Mouse (Mus musculus) embryonic facial prominence, embryonic 10.5 days (tissue): ENCODE results near the gene Zfp60. TPM values are rescaled to one million over a fixed set of nuclear protein-coding genes. Genes with fewer than 3 reads are reported as not detected.
A peak's percentile ranks its signal among the peaks of the same experiment; 100 is the strongest.
"Not testable (repeated sequence)": the region's sequence is repeated elsewhere in the genome, so short reads cannot be mapped to it uniquely, and the experiment has no call there.

ENCODE experiments used
- DNase-seq: peaks from one replicate; pipeline ENCODE4 v3.0.0-alpha.2; 2017; ENCODE audit warnings: low spot score
- H3K27ac ChIP-seq: fragments of 300-500 bp; sonication (generic); replicated peaks from 2 replicates; pipeline ENCODE4 v1.5.1; 2016; ENCODE audit warnings: mild to moderate bottlenecking
- H3K27me3 ChIP-seq: fragments of 300-500 bp; sonication (generic); replicated peaks from 2 replicates; pipeline ENCODE4 v1.6.1; 2016; ENCODE audit warnings: low read depth, mild to moderate bottlenecking; ENCODE audit not compliant: poor library complexity, severe bottlenecking
- H3K36me3 ChIP-seq: fragments of 300-500 bp; sonication (generic); replicated peaks from 2 replicates; pipeline ENCODE4 v1.6.1; 2016; ENCODE audit warnings: mild to moderate bottlenecking, moderate library complexity
- H3K4me1 ChIP-seq: fragments of 300-500 bp; sonication (generic); 2 replicates; pipeline ENCODE4 v1.6.1; 2016
- H3K4me3 ChIP-seq: fragments of 300-500 bp; sonication (generic); 2 replicates; pipeline ENCODE4 v1.5.1; 2016; ENCODE audit warnings: mild to moderate bottlenecking, moderate library complexity
- H3K9me3 ChIP-seq: fragments of 300-500 bp; sonication (generic); 2 replicates; pipeline ENCODE4 v1.6.1; 2016; ENCODE audit warnings: mild to moderate bottlenecking
- WGBS: fragments of 180-500 bp; shearing (Covaris S2); methylation state at CpG from one replicate; pipeline ENCODE4 v1.1.7; 2016; 5-methylcytosine and 5-hydroxymethylcytosine counted together
- polyA plus RNA-seq: library from polyadenylated mRNA; unstranded; fragments of >200 nt; fragmentation: Nextera tagmentation; extraction: Ambion mirVana; gene quantifications from 2 replicates; pipeline ENCODE4 v1.2.1, GENCODE M21; 2016

The Zfp60 gene
- polyA plus RNA-seq, 1 experiment from 2014 or later, result 57.1 TPM

GRCm38 (mm10) chr7:27725566-27726538 lies 5.3 kb upstream of the Zfp60 start:
- 44% methylated on average over 12 of the region's 12 CpGs for WGBS
- Histone ChIP-seq H3K36me3 (no peaks in the 10 kb centered on the region), H3K9me3 (no peaks in the 10 kb centered on the region), H3K27me3 (no peaks in the 10 kb centered on the region), H3K4me1 (0 out of 2 replicates have a peak, but pooled peaks cover 5% of the 10 kb centered on the region), H3K27ac (peak overlapping the region; percentile 30; the same call in 1 of the 2 replicates), H3K4me3 (no peak overlapping the region)
- DNase-seq, result peak; percentile 53

GRCm38 (mm10) chr7:27727471-27727870 lies 3.7 kb upstream of the Zfp60 start:
- no peak overlapping the region for H3K27ac ChIP-seq
- 63% methylated on average over 2 of the region's 2 CpGs for WGBS

GRCm38 (mm10) chr7:27731946-27732345 lies 757 bp downstream of the Zfp60 start:
- Histone ChIP-seq H3K4me3 (peak overlapping the region; percentile 77), H3K4me1 (peaks cover 28% of the 10 kb centered on the region), H3K36me3 (peaks cover 24% of the 10 kb centered on the region), H3K27me3 (no peaks in the 10 kb centered on the region), H3K27ac (peak overlapping the region; percentile 97), H3K9me3 (no peaks in the 10 kb centered on the region)
- DNase-seq, result peak; percentile 23
- WGBS, result 5% methylated on average over 12 of the region's 12 CpGs

More at GRCm38 (mm10) chr7:27727471-27727870, 3.7 kb upstream of the Zfp60 start:
- no peaks in the 10 kb centered on the region for H3K9me3 ChIP-seq
- no peak overlapping the region for H3K4me3 ChIP-seq
- H3K36me3 ChIP-seq, result no peaks in the 10 kb centered on the region
- no peaks in the 10 kb centered on the region for H3K27me3 ChIP-seq
- no peak for DNase-seq
- peaks cover 12% of the 10 kb centered on the region for H3K4me1 ChIP-seq

- H3K9me3 ChIP-seq, result no peaks in the 10 kb centered on the region
- 80% methylated on average over 6 of the region's 6 CpGs for WGBS
- peaks cover 29% of the 10 kb centered on the region for H3K36me3 ChIP-seq
- H3K4me3 ChIP-seq, result peak overlapping the region; percentile 77
- H3K4me1 ChIP-seq, result peaks cover 24% of the 10 kb centered on the region
- H3K27me3 ChIP-seq, result no peaks in the 10 kb centered on the region
- H3K27ac ChIP-seq, result peak overlapping the region; percentile 97
- DNase-seq, result no peak
Measured at GRCm38 (mm10) chr7:27732508-27732907, 1.3 kb downstream of the Zfp60 start.

- 62% methylated on average over 5 of the region's 5 CpGs for WGBS
- Histone ChIP-seq H3K9me3 (no peaks in the 10 kb centered on the region), H3K4me1 (peaks cover 24% of the 10 kb centered on the region), H3K27ac (0 out of 2 replicates have a peak overlapping the region, but pooled peaks have one; percentile 30), H3K27me3 (no peaks in the 10 kb centered on the region), H3K36me3 (peaks cover 56% of the 10 kb centered on the region), H3K4me3 (no peak overlapping the region)
- DNase-seq, result no peak
Measured at GRCm38 (mm10) chr7:27735457-27735856, 4.3 kb downstream of the Zfp60 start.

- Histone ChIP-seq H3K4me3 (no peak overlapping the region), H3K27ac (peak overlapping the region; percentile 61), H3K27me3 (no peaks in the 10 kb centered on the region), H3K9me3 (peaks cover under 1% of the 10 kb centered on the region; the same call in 1 of the 2 replicates), H3K36me3 (peaks cover 27% of the 10 kb centered on the region), H3K4me1 (peaks cover 9% of the 10 kb centered on the region; the same call in 1 of the 2 replicates)
- 35% methylated on average over 5 of the region's 5 CpGs for WGBS
- no peak for DNase-seq
Measured at GRCm38 (mm10) chr7:27756351-27757047, 25.3 kb downstream of the Zfp60 start.

GRCm38 (mm10) chr7:27757048-27757375 lies 25.8 kb downstream of the Zfp60 start:
- Histone ChIP-seq H3K27ac (peak overlapping the region; percentile 61), H3K27me3 (no peaks in the 10 kb centered on the region), H3K4me1 (peaks cover 9% of the 10 kb centered on the region; the same call in 1 of the 2 replicates), H3K36me3 (peaks cover 22% of the 10 kb centered on the region), H3K4me3 (no peak overlapping the region), H3K9me3 (no peaks in the 10 kb centered on the region)
- 43% methylated on average over 3 of the region's 3 CpGs for WGBS
- no peak for DNase-seq

GRCm38 (mm10) chr7:27765176-27765886 lies 34.1 kb downstream of the Zfp60 start:
- peaks cover 3% of the 10 kb centered on the region for H3K4me1 ChIP-seq
- H3K36me3 ChIP-seq, result no peaks in the 10 kb centered on the region
- H3K4me3 ChIP-seq, result peak overlapping the region; percentile 51
- no peaks in the 10 kb centered on the region; the same call in 1 of the 2 replicates for H3K27me3 ChIP-seq
- WGBS, result 10% methylated on average over 17 of the region's 17 CpGs
- H3K9me3 ChIP-seq, result no peaks in the 10 kb centered on the region
- peak overlapping the region; percentile 40; the same call in 1 of the 2 replicates for H3K27ac ChIP-seq
- DNase-seq, result peak; percentile 52

GRCm38 (mm10) chr7:27789306-27789705 lies 58.1 kb downstream of the Zfp60 start:
- H3K4me3 ChIP-seq, result no peak overlapping the region
- no peak overlapping the region for H3K27ac ChIP-seq
- H3K36me3 ChIP-seq, result no peaks in the 10 kb centered on the region
- 87% methylated on average over 5 of the region's 5 CpGs for WGBS
- DNase-seq, result no peak
- H3K9me3 ChIP-seq, result peaks cover 33% of the 10 kb centered on the region
- no peaks in the 10 kb centered on the region for H3K4me1 ChIP-seq
- H3K27me3 ChIP-seq, result no peaks in the 10 kb centered on the region

- H3K36me3 ChIP-seq, DNase-seq, H3K27ac ChIP-seq, H3K4me3 ChIP-seq, H3K27me3 ChIP-seq: not testable (repeated sequence)
- Histone ChIP-seq H3K4me1 (peaks cover 13% of the 10 kb centered on the region), H3K9me3 (peaks cover 12% of the 10 kb centered on the region; the same call in 1 of the 2 replicates)
- WGBS, result 72% methylated on average over 3 of the region's 3 CpGs
Measured at GRCm38 (mm10) chr7:27793865-27794264, 62.7 kb downstream of the Zfp60 start.

GRCm38 (mm10) chr7:27794566-27794965 lies 63.4 kb downstream of the Zfp60 start:
- no peak overlapping the region for H3K27ac ChIP-seq
- no peak overlapping the region for H3K4me3 ChIP-seq
- H3K27me3 ChIP-seq, result no peaks in the 10 kb centered on the region
- peaks cover 10% of the 10 kb centered on the region; the same call in 1 of the 2 replicates for H3K9me3 ChIP-seq
- DNase-seq, result no peak
- H3K4me1 ChIP-seq, result peaks cover 19% of the 10 kb centered on the region
- H3K36me3 ChIP-seq, result no peaks in the 10 kb centered on the region
